Mouse (Mus musculus) embryonic stem cell, embryonic (primary cell): Measurements from ENCODE around the gene Gramd4.

Source experiments
- CTCF ChIA-PET, 4 experiments: fragments of 300-600 bp in 2 of 4; fragments of 350-600 bp in 2 of 4; sonication (Branson Sonifier 250); formaldehyde crosslinking; loops; one replicate each; lab custom pipeline; 2022; ENCODE audit warnings: inconsistent platforms in 2 of 4; lab: Charles Lee
- POLR2A ChIA-PET, 4 experiments: fragments of 300-600 bp in 2 of 4; fragments of 350-600 bp in 2 of 4; sonication (Branson Sonifier 250); formaldehyde crosslinking; loops; one replicate each; lab custom pipeline; 2022; ENCODE audit warnings: antibody characterized with exemption in 4 of 4, inconsistent platforms in 1 of 4; lab: Charles Lee

Gramd4 gene

DNA sequence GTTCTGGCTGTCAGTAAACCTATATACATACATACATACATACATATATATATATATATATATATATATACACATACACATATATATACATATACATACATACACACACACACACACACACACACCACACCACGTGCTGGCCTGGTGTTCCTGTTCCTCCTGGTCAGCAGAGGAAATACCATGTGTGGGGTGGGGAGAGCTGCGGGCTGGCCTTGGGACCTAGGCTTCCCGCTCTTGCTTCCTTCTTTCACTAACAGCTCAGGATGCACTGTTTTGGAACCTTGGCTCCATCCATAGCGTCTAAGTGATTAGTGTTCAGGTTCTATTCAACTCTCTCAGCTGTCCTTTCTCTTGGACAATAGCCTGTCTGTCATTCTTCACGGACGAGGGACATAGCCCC, 48.3 kb downstream of the Gramd4 start:
- POLR2A ChIA-PET: interaction anchor here in 1 of 4 experiments (0.9 to 1.1 kb wide), 2 partner anchors 9 to 15 kb away, joined by 3 read pairs; no protein-coding TSS in a partner anchor
- CTCF ChIA-PET: interaction anchor here in 1 of 4 experiments (0.6 to 0.7 kb wide), 2 partner anchors 23 to 134 kb away, joined by 4 to 5 read pairs; no protein-coding TSS in a partner anchor

DNA sequence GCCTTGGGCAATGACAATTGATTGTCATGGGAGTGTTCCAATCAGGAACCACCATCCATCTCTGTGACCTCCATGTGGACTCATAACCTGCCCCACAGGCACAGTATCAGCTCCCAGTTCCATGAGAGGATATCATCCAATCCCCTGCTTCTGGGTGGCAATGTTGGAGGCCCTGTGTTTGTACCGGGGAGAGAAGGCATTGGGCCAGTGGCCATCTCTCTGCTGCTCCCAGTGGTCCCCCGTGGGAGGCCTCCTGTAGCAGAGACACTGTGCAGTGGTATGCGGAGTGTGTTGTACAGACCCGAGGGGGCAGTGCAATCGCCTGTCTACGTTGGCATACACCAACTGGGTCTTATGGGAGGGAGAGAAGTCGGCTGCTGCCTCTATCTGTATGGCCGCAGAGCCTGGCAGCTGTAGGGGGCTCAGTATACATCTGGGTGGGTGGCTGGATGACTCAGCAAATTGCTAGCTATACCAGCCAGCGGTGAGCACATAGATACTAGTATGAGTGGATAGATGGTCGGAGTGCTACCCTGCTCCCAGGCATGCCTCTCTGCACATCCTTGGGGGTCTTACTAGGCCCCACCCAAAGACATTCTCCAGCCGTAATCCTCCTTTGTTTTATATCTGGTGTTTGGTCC, 50.5 kb downstream of the Gramd4 start:
- CTCF ChIA-PET: no interaction called here
- POLR2A ChIA-PET: interaction anchor here in 1 of 4 experiments (0.9 to 1.0 kb wide), 2 partner anchors 10 to 21 kb away, joined by 3 read pairs; no protein-coding TSS in a partner anchor

DNA sequence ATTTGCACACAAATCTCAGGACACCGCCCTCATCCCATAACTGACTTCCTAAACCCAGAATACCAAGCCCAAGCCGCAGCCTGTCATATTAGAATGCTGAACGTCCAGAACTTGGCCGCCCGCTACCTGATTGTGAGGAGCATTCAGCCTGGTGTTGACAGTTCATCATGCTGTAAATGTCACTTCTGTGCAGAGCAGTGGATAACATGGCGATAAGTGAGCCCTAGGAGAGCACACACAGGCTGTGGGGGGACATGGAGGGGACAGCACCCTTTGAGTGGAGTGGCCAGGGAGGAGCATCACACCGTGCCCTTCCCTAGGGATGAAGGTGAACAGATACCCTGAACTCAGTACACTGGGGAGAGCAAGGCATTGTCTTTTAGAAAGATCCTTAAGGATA, 51.8 kb downstream of the Gramd4 start:
- ChIA-PET POLR2A (no interaction called here), CTCF (interaction anchor here in 1 of 4 experiments (1.3 kb wide), 1 partner anchor 196 kb away, joined by 3 read pairs; no protein-coding TSS in a partner anchor)

DNA sequence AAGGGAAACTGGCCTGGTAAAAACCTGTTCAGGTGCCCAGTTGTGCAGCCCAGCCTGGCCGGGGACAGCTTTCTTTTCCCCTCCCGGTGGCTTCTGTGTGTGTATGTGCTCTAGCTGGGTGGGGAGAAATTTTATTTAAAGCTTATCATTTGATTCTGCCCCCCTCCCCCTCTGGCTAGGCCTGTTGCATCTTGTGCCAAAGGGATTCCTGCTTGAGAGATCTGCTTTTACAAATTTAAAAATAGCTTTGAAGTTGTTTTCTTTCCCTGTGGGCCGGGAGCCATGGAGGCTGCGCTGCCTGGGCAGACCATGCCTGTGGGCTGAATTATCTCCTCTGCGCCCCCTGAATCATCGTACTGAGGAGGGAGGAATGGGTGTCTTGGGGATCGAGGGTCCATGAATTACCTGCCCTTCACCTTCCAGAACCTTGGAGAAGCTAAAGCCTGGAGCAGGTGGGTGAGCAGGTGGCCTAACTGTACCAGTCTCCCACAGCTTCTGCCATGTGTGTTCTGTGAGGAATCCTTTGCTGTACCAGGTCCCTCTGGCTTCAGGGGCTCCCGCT, 52.2 kb downstream of the Gramd4 start:
- CTCF ChIA-PET: interaction anchor here in 2 of 4 experiments (0.8 to 1.3 kb wide), 2 partner anchors 196 to 213 kb away, joined by 3 read pairs; no protein-coding TSS in a partner anchor
- POLR2A ChIA-PET: interaction anchor here in 3 of 4 experiments (0.6 kb wide), 3 partner anchors 8 to 361 kb away, joined by 3 to 5 read pairs (median 4); no protein-coding TSS in a partner anchor

DNA sequence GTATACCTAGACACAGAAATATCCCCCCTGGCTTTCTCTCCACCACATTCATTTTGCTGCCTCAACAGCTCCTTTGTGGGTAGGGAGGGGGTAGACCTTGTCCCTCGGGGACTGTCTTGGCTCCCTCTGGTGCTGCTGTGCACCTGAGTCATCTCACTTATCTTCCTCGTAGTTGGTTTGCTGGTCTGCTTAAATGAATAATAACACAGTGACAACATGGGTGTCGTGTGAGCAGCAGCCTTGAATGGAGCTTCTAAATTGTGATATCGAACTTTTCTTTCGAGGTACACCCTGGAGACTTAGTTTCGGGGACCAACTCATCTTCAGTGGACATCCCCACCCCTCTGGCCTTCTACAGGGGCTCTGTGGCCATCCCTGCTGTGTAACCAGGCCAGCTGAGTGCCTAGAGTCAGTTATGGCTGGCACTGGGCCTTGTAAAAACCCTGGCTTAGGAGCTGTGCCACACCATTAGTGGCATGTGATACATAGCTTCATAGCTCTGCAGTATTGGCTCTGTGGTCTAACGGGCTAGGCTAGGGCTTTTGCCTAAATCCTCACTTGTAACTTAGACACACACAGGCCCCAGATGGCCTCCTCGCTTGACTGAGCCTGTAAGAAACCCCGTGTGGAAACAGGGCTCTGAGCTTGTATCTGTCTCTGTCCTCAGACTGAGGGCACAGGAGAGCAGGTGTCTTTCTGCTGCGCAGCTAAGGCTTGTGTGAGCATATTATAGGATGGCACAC, 53.0 kb downstream of the Gramd4 start:
- ChIA-PET POLR2A (interaction anchor here in 3 of 4 experiments (0.6 kb wide), 3 partner anchors 9 to 362 kb away, joined by 3 to 5 read pairs (median 4); no protein-coding TSS in a partner anchor), CTCF (interaction anchor here in 3 of 4 experiments (0.7 to 1.3 kb wide), 3 partner anchors 11 to 214 kb away, joined by 3 read pairs; no protein-coding TSS in a partner anchor)

DNA sequence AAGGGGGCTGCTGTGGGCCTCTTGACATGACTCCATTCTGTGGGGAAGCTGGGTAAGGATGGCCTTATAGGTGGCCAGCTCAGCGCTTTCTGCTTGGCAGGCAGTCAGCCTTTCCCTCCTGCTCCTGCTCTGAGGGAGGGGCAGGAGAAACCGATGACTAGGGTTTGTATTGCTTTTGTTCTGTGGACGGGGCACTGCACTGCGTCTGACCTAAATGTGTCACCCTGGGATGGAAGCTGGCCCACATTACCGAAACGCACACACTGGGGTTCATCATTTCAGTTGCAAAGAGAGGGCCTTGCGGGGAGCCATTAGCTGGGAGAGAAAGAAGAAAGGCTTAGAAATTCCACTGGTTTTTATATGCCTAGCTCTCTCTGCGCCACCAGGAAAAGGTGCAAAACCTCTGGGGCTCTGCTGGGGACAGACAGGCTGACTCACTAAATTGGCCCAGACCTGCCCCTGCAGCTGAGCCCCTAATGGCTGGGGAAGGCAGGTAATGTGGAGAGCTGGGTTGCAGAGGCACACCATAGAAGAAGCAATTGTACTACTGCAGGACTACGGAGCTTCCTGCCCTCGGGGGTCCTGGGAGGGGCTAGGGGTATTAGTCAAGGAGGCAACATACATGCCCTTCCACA, 55.3 kb downstream of the Gramd4 start:
- POLR2A ChIA-PET: interaction anchor here in 2 of 4 experiments (0.5 to 1.8 kb wide), 20 partner anchors 13 to 356 kb away, joined by 3 to 11 read pairs (median 3); partner anchors contain the start of genes Cerk (in 1 of the 2) and Gramd4 (in 1 of the 2)
- CTCF ChIA-PET: interaction anchor here (0.6 to 2.6 kb wide), 26 partner anchors 11 to 216 kb away, joined by 3 to 12 read pairs (median 3); no protein-coding TSS in a partner anchor

DNA sequence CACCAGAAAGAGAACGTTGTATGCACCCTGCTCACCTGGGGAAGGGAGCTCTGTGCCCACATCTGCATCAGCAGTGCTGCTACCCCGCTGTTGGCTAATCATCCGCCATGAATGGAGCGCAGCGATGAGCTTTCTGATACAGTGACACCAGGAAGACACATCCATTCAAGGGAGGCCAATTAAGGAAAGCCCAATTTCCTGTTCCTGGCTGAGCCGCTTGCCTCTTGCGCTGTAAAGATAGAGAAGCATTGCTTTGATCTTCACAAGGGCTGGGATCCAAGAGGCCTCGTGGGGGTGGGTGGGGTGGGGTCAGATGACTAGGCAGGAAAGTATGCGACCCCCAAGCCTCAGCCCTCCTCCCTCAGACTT, 55.8 kb downstream of the Gramd4 start:
- ChIA-PET CTCF (interaction anchor here (0.6 to 2.6 kb wide), 24 partner anchors 12 to 217 kb away, joined by 3 to 12 read pairs (median 3); no protein-coding TSS in a partner anchor), POLR2A (interaction anchor here in 3 of 4 experiments (0.5 to 1.8 kb wide), 20 partner anchors 14 to 356 kb away, joined by 3 to 11 read pairs (median 3); partner anchors contain the start of genes Cerk (in 1 of the 3) and Gramd4 (in 1 of the 3))

DNA sequence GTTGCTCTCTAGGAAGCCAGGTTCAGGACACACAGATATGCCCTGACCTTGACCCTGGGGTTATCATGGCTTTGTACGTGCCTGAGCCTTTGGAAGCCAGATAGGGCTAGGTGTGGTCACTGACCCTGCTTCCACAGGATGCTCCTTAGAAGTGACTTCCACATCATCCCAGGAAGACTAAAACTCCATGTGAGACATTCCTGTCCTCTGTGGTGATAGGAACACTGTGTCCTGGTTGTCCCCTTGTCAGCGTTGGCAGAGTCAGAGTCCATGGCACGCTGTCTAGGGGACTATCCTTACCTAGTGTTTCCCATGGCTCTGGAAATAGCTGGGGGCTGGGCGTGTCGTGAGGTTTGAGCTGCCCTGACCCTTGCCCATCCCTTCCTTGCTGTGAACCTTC, 58.9 kb downstream of the Gramd4 start:
- ChIA-PET POLR2A (interaction anchor here in 2 of 4 experiments (0.6 to 0.7 kb wide), 2 partner anchors 30 to 54 kb away, joined by 3 read pairs; no protein-coding TSS in a partner anchor), CTCF (interaction anchor here (0.5 to 1.6 kb wide), 12 partner anchors 10 to 538 kb away, joined by 3 to 7 read pairs (median 3); partner anchors contain the start of gene Gramd4 (in 1 of the 4))

DNA sequence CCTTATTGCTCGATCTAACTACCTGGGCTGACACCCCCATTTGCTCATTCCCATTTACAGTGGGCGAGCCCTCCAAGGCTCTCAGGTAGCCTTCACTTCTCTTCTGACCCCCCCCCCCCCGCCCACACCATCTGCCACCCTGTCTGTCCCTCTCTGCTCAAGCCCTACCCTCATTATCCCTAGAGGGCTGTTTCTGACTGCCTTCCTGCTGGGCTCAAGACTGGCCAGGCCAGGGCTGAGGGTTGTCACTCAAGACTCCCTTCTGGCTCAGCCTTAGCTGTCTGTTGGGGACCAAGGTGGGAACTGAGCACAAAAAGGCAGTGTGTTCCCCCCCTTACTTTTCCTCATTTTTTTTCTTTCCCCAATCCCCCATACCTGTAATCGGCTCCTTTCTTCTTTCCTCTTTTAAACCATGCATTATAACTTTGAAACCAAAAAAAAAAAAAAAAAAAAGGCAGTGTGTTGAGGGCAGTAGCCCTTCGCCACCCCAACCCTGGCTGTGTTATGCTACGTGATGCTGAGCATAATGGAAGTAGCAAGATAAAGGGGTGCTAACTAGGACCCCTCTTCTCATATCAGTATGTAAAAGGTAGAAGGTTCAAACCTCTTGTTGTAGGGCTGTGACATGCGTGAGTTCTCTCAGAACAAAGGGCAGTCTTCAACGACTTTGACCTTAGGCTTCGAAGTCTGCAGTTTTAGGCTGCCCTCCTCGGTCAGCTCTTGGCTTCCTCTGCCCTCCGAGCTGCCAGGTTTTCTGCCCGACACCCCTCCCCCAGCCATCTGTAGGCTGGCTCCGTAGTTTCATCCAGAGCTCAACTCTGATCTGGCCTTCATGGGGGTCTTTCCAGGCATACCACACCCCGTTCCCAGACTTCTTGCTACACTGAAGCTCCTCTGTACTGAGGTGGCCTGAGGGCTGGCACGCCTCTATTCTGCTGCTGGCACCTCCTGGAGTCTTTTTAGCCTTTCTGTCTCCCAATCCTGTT, 59.9 kb downstream of the Gramd4 start:
- CTCF ChIA-PET: interaction anchor here (0.6 to 2.4 kb wide), 18 partner anchors 9 to 713 kb away, joined by 3 to 9 read pairs (median 3); partner anchors contain the start of gene Gramd4 (in 1 of the 4)
- POLR2A ChIA-PET: interaction anchor here in 2 of 4 experiments (0.6 to 0.7 kb wide), 2 partner anchors 31 to 352 kb away, joined by 3 read pairs; no protein-coding TSS in a partner anchor

DNA sequence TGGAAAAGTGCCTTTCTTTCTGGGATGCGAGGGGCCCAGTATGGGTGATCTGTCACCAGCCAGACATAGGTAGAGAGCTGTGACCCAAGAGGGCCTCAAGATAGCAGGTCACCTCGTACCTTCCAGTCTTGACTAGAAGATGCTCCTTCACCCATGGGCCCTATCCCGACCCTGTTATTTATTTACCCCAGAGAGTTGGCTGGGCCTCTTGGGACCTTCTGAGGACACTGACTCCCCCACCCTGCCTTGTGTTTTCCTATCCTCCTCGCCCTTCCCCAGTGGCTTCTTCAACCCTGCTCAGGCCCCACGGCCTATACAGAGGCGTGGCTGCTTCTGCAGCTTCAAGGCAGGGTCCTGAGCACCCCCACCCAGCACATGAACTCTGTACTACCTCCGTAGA, 61.7 kb downstream of the Gramd4 start:
- ChIA-PET CTCF (interaction anchor here (0.5 to 2.5 kb wide), 9 partner anchors 18 to 205 kb away, joined by 3 to 9 read pairs (median 3); no protein-coding TSS in a partner anchor), POLR2A (interaction anchor here in 1 of 4 experiments (1.2 kb wide), 1 partner anchor 34 kb away, joined by 6 read pairs; no protein-coding TSS in a partner anchor)

DNA sequence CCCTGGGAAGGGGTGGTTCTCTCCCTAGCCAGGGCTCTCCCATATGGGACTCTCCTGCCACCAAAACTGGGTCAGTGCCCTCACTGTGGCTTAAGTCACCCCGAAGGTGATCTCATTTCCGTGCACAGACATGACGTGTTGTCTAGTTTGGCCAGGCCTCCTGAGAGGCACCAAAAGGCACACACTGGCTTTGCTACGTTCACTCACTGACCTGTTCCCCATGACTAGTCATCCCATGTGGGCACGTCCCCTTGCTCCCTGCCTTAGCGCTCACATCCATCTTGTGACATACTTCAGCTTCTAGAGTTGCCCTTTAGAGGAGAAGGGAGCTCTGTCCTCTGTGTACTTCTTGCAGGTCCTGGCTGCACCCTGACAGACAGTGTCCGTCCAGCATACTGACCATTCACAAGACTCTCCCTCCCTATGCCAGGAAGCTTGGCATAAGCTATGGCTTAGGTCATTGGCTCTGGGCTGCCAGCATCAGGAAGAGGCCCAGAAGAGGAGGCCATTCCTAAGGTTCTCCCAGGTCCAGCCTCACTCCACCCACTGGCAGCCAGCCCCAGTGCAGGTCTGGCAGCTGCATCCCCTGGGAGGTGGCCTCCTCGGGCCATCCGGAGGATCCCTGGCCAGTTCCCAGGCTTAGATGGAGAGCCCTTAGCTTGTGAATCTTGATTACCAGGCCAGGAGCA, 64.9 kb downstream of the Gramd4 start:
- ChIA-PET CTCF (interaction anchor here in 3 of 4 experiments (0.5 to 2.0 kb wide), 11 partner anchors 13 to 1165 kb away, joined by 3 to 8 read pairs (median 3); no protein-coding TSS in a partner anchor), POLR2A (interaction anchor here in 2 of 4 experiments (0.5 to 1.9 kb wide), 6 partner anchors 15 to 916 kb away, joined by 3 to 5 read pairs (median 3); partner anchors contain the start of genes Cdpf1 (in 1 of the 2) and Fbln1 (in 1 of the 2))

DNA sequence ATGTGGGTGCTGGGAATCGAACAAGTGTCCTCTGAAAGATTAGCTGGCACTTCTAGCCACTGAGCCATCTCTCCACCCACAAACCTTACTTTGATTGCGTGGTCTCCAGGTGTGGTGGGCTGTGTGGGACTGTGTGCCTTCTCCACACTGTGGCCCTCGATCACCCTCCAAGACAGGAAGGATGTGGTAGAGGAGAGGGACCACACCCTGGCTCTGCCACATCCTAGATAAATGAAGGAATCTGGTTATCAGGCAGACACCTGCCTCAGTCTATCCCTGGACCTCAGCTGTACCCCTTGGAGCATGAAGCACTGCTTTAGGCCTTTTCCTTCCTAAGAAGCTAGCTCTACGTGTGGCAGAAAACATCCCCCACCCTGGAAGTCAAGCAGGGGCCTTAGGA, 65.9 kb downstream of the Gramd4 start:
- ChIA-PET CTCF (interaction anchor here in 3 of 4 experiments (0.7 to 1.7 kb wide), 7 partner anchors 12 to 407 kb away, joined by 3 to 4 read pairs (median 3); no protein-coding TSS in a partner anchor), POLR2A (interaction anchor here in 1 of 4 experiments (1.2 to 1.9 kb wide), 4 partner anchors 14 to 312 kb away, joined by 3 to 5 read pairs (median 3); partner anchors contain the start of gene Cdpf1)

DNA sequence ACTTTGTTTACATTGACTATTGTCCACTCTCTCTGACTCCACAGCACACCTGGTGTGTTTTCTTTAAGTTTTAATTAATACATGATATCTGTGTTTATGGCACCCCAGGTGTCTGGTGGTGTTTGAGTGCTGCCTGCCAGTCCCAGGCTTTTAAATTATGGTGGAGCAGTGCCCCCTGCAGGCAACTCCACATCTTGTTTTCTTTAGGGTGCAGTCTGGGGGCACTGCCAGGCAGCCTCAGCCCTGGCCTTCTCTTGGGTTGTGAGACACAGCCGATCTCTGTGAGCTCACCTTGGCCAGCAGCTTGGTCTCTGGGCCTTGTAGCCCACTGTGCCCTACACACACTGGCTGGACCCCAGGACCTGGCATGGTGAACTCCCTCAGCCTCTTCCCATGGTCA, 66.9 kb downstream of the Gramd4 start:
- POLR2A ChIA-PET: interaction anchor here in 2 of 4 experiments (0.6 to 1.6 kb wide), 2 partner anchors 68 to 205 kb away, joined by 3 read pairs; no protein-coding TSS in a partner anchor
- CTCF ChIA-PET: interaction anchor here in 1 of 4 experiments (0.9 to 1.0 kb wide), 2 partner anchors 13 to 67 kb away, joined by 3 read pairs; partner anchors contain the start of gene Gramd4

DNA sequence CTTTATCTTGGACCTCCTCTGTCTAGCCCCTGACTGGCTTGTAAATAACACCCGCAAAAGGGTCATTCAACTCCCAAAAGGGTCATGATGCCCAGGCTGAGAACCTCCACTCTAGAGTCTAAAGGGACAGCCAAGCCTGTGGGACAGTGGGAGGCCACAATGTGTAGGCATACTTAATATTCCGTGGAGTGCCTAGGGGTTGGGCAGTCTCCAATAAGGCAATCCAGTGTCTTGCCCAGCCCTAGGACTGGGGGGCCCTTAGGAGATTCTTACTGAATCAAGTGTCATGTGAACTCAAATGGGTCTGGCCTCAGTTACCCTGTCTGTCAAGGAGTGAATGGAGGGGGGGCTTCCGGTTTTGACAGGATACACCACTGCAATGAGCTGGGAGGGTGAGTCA, 71.5 kb downstream of the Gramd4 start:
- ChIA-PET CTCF (interaction anchor here (0.5 to 4.0 kb wide), 6 partner anchors 9 to 232 kb away, joined by 3 to 29 read pairs (median 4); no protein-coding TSS in a partner anchor), POLR2A (interaction anchor here in 1 of 4 experiments (1.4 kb wide), 1 partner anchor 297 kb away, joined by 3 read pairs; the partner anchor contains the start of gene Ttc38)

DNA sequence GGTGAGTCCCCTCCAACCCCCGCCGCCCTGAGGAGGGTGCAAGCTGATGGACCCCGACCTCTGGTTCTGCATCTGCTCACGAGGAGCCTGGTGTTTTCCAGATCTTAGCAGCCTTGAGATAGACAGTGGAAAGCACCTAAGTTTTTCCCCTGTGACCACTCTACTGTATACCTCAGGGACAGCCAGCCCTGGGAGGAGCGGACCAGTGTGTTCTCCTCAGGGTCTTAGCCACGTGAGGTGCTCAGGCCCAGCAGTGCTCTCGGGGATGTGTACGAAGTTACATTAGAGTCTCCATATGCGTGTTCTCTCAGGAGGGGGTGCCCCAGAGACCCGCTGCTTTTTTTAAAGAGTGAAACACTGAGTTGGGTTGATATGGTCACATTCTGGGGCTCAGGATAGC, 73.2 kb downstream of the Gramd4 start:
- POLR2A ChIA-PET: interaction anchor here in 2 of 4 experiments (0.6 to 1.4 kb wide), 4 partner anchors 10 to 298 kb away, joined by 3 to 4 read pairs (median 3); partner anchors contain the start of gene Ttc38 (in 1 of the 2)
- CTCF ChIA-PET: interaction anchor here in 2 of 4 experiments (0.8 to 4.0 kb wide), 5 partner anchors 9 to 263 kb away, joined by 3 to 29 read pairs (median 4); no protein-coding TSS in a partner anchor
